Mouse (Mus musculus): ENCODE results near the gene Tns1. TPM values are rescaled to one million over a fixed set of nuclear protein-coding genes. Genes with fewer than 3 reads are reported as not detected.

Tns1 gene
- polyA plus RNA-seq, 1 experiment: not detected

GRCm38 (mm10) chr1:73993901-73994426 lies 130.3 kb downstream of the Tns1 start:
- TF ChIP-seq POLR2A (IDR thresholded peaks at IDR 0.05; ENCODE audit: insufficient read depth, low read depth, low read length) (no peak), CTCF (IDR thresholded peaks at IDR 0.05; ENCODE audit: insufficient read depth, low read depth, low read length) (no peak)
- peaks cover 19% of the 10 kb centered on the region for H3K4me1 ChIP-seq (ENCODE audit: control insufficient read depth, insufficient read depth, low read length)
- no peak overlapping the region for H3K27ac ChIP-seq (ENCODE audit: insufficient read depth, low read depth, low read length)
- no peak overlapping the region for H3K4me3 ChIP-seq (ENCODE audit: insufficient read depth, low read depth, low read length)
- WGBS: 81% methylated on average over 7 of the region's 7 CpGs

GRCm38 (mm10) chr1:73993279-73993678 lies 131.0 kb downstream of the Tns1 start:
- Histone ChIP-seq H3K27ac (ENCODE audit: insufficient read depth, low read depth, low read length) (no peak overlapping the region), H3K4me3 (ENCODE audit: insufficient read depth, low read depth, low read length) (no peak overlapping the region), H3K4me1 (ENCODE audit: control insufficient read depth, insufficient read depth, low read length) (peaks cover 12% of the 10 kb centered on the region)
- WGBS: 92% methylated on average over 7 of the region's 7 CpGs
- TF ChIP-seq POLR2A (IDR thresholded peaks at IDR 0.05; ENCODE audit: insufficient read depth, low read depth, low read length) (no peak), CTCF (IDR thresholded peaks at IDR 0.05; ENCODE audit: insufficient read depth, low read depth, low read length) (no peak)

DNA sequence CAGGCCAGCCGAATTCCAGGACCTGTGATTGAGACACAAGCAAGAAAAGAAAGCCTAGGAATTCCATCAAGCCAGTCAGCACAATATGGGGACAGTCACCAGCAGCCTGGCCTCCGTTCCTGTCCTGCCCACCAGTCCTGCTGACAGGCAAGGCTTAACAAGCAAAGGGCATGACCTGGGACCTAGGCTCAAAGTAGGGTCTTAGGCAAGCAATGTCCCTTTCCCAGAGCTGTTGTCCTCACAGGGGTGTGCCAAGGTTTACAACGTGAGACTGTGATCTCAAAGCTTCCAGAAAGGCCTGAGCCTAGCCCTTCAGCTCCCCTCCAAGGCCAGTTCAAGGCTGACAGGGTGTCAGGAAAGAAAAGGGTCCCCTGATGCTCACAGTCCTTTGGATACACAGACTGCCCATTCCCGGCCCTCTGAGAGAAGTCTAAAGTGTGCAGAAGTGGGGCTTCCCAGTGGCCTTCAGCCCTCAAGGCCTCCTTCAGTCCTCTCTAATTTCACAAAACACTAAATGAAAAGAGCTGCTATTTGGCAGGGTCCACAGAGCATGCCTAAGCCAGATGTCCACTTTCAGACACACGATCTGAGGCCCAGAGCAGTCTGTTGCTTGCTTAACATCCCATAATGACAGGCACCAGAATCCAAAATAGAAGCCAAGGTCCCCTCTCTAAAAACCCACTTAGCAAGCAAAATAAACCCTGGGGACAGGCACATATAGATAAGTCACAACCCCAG lies 131.9 kb downstream of the Tns1 start:
- no peak overlapping the region for H3K4me3 ChIP-seq (ENCODE audit: insufficient read depth, low read depth, low read length)
- H3K27ac ChIP-seq (ENCODE audit: insufficient read depth, low read depth, low read length): no peak overlapping the region
- peaks cover 10% of the 10 kb centered on the region for H3K4me1 ChIP-seq (ENCODE audit: control insufficient read depth, insufficient read depth, low read length)
- TF ChIP-seq POLR2A (IDR thresholded peaks at IDR 0.05; ENCODE audit: insufficient read depth, low read depth, low read length) (no peak), CTCF (IDR thresholded peaks at IDR 0.05; ENCODE audit: insufficient read depth, low read depth, low read length) (no peak)
- 84% methylated on average over 5 of the region's 5 CpGs for WGBS

GRCm38 (mm10) chr1:73991226-73991625 lies 133.0 kb downstream of the Tns1 start:
- WGBS: 49% methylated on average over 7 of the region's 7 CpGs
- TF ChIP-seq CTCF (IDR thresholded peaks at IDR 0.05; ENCODE audit: insufficient read depth, low read depth, low read length) (no peak), POLR2A (IDR thresholded peaks at IDR 0.05; ENCODE audit: insufficient read depth, low read depth, low read length) (no peak)
- peaks cover 12% of the 10 kb centered on the region for H3K4me1 ChIP-seq (ENCODE audit: control insufficient read depth, insufficient read depth, low read length)
- no peak overlapping the region for H3K27ac ChIP-seq (ENCODE audit: insufficient read depth, low read depth, low read length)
- no peak overlapping the region for H3K4me3 ChIP-seq (ENCODE audit: insufficient read depth, low read depth, low read length)

- no peak overlapping the region for H3K27ac ChIP-seq (ENCODE audit: insufficient read depth, low read depth, low read length)
- 93% methylated on average over 3 of the region's 3 CpGs for WGBS
- TF ChIP-seq CTCF (IDR thresholded peaks at IDR 0.05; ENCODE audit: insufficient read depth, low read depth, low read length) (no peak), POLR2A (IDR thresholded peaks at IDR 0.05; ENCODE audit: insufficient read depth, low read depth, low read length) (no peak)
- H3K4me3 ChIP-seq (ENCODE audit: insufficient read depth, low read depth, low read length): no peak overlapping the region
- H3K4me1 ChIP-seq (ENCODE audit: control insufficient read depth, insufficient read depth, low read length): peaks cover 13% of the 10 kb centered on the region
These were observed 134.2 kb downstream of the Tns1 start for GRCm38 (mm10) chr1:73990024-73990423.

DNA sequence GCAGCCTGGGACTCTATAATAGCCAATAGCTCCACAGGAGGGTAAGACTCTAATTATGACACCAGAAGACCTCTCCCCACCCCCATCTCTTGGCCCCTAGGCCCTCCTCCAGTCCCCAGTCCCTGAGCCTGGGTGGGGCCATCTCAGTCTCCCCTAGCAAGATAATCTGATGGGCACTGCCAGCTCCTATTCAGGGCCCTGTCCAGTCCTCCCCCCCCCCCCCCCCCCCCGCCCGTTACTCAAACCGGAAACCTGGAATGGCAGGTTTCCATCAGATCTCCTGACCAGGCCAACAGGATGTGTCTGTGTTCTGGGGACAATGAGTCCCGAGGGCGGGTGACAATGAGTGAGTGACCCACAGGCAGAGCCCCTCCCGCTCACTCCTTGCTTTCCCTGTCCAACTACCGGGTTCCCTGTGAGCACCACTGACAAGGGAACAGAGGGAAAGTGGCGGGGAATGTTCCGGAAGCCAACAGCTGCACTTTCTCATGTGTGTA lies 136.5 kb downstream of the Tns1 start:
- WGBS: 57% methylated on average over 9 of the region's 9 CpGs
- TF ChIP-seq POLR2A (IDR thresholded peaks at IDR 0.05; ENCODE audit: insufficient read depth, low read depth, low read length) (no peak), CTCF (IDR thresholded peaks at IDR 0.05; ENCODE audit: insufficient read depth, low read depth, low read length) (no peak)
- H3K4me1 ChIP-seq (ENCODE audit: control insufficient read depth, insufficient read depth, low read length): peaks cover 13% of the 10 kb centered on the region
- no peak overlapping the region for H3K4me3 ChIP-seq (ENCODE audit: insufficient read depth, low read depth, low read length)
- no peak overlapping the region for H3K27ac ChIP-seq (ENCODE audit: insufficient read depth, low read depth, low read length)

- H3K27ac ChIP-seq (ENCODE audit: insufficient read depth, low read depth, low read length): no peak overlapping the region
- 30% methylated on average over 6 of the region's 6 CpGs for WGBS
- no peak overlapping the region for H3K4me3 ChIP-seq (ENCODE audit: insufficient read depth, low read depth, low read length)
- H3K4me1 ChIP-seq (ENCODE audit: control insufficient read depth, insufficient read depth, low read length): peaks cover 5% of the 10 kb centered on the region
- TF ChIP-seq CTCF (IDR thresholded peaks at IDR 0.05; ENCODE audit: insufficient read depth, low read depth, low read length) (no peak), POLR2A (IDR thresholded peaks at IDR 0.05; ENCODE audit: insufficient read depth, low read depth, low read length) (no peak)
These were observed 137.8 kb downstream of the Tns1 start for GRCm38 (mm10) chr1:73986268-73987045.

GRCm38 (mm10) chr1:73985611-73986010 lies 138.6 kb downstream of the Tns1 start:
- WGBS: 87% methylated on average over 4 of the region's 4 CpGs
- Histone ChIP-seq H3K4me1 (ENCODE audit: control insufficient read depth, insufficient read depth, low read length) (peaks cover 3% of the 10 kb centered on the region), H3K27ac (ENCODE audit: insufficient read depth, low read depth, low read length) (no peak overlapping the region), H3K4me3 (ENCODE audit: insufficient read depth, low read depth, low read length) (no peak overlapping the region)
- no peak for TF ChIP-seq CTCF (IDR thresholded peaks at IDR 0.05; ENCODE audit: insufficient read depth, low read depth, low read length)
- no peak for TF ChIP-seq POLR2A (IDR thresholded peaks at IDR 0.05; ENCODE audit: insufficient read depth, low read depth, low read length)

DNA sequence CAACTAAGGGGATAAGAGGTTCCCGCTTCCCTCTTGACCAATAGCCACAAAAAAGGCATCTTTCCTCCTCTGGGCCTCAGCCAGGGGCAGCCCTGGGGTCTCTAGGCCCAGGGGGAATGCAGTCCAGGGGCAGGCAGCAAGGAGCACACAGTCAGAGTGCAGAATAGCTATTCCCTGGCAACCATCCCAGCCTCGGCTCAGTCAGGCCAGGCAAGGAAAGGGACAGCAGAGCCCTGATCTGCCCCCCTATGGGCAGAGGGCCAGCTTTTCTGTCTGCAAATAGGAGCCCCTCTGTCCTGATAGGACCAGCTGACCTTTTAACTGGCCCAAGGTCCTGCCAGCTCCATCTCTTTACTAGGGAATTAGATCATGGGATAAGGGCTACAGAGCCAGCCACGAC lies 145.0 kb downstream of the Tns1 start:
- TF ChIP-seq CTCF (IDR thresholded peaks at IDR 0.05; ENCODE audit: insufficient read depth, low read depth, low read length) (no peak), POLR2A (IDR thresholded peaks at IDR 0.05; ENCODE audit: insufficient read depth, low read depth, low read length) (no peak)
- H3K4me3 ChIP-seq (ENCODE audit: insufficient read depth, low read depth, low read length): no peak overlapping the region
- WGBS: 65% methylated on average over 3 of the region's 3 CpGs
- no peak overlapping the region for H3K27ac ChIP-seq (ENCODE audit: insufficient read depth, low read depth, low read length)
- H3K4me1 ChIP-seq (ENCODE audit: control insufficient read depth, insufficient read depth, low read length): peaks cover 3% of the 10 kb centered on the region; the same call in 1 of the 2 replicates
